Mouse (Mus musculus): ENCODE results near the gene Lsp1. TPM values are rescaled to one million over a fixed set of nuclear protein-coding genes. Genes with fewer than 3 reads are reported as not detected.
A peak's percentile ranks its signal among the peaks of the same experiment; 100 is the strongest.

The Lsp1 gene
- polyA plus RNA-seq, 1 experiment from 2014 or later: 61.8 TPM

- ATAC-seq: no peak
- no peak for TF ChIP-seq CTCF (IDR thresholded peaks at IDR 0.05; ENCODE audit: low read depth)
- 45% methylated on average over 3 of the region's 3 CpGs for WGBS
- no peak overlapping the region for H3K9ac ChIP-seq (ENCODE audit: low read depth, low read length)
- H3K4me2 ChIP-seq (replicated peaks; ENCODE audit: low read depth): no peak overlapping the region
- H3K27ac ChIP-seq (ENCODE audit: low read depth, low read length): no peak overlapping the region
- no peaks in the 10 kb centered on the region for H3K36me3 ChIP-seq (ENCODE audit: control insufficient read depth, insufficient read depth)
- H3K27me3 ChIP-seq (replicated peaks; ENCODE audit: control insufficient read depth, insufficient read depth, low read length): no peaks in the 10 kb centered on the region
- no peaks in the 10 kb centered on the region for H3K9me3 ChIP-seq (ENCODE audit: control insufficient read depth)
- no peaks in the 10 kb centered on the region for H3K4me1 ChIP-seq (replicated peaks; ENCODE audit: control insufficient read depth, insufficient read depth, low read length)
- H3K4me3 ChIP-seq (ENCODE audit: low read depth, low read length): no peak overlapping the region
These were observed 56.9 kb downstream of the Lsp1 start for GRCm38 (mm10) chr7:142517531-142517930.

GRCm38 (mm10) chr7:142520331-142520730 is 59.7 kb downstream of the Lsp1 start:
- Histone ChIP-seq H3K4me1 (replicated peaks; ENCODE audit: control insufficient read depth, insufficient read depth, low read length) (no peaks in the 10 kb centered on the region), H3K9me3 (ENCODE audit: control insufficient read depth) (no peaks in the 10 kb centered on the region), H3K27ac (ENCODE audit: low read depth, low read length) (no peak overlapping the region), H3K27me3 (replicated peaks; ENCODE audit: control insufficient read depth, insufficient read depth, low read length) (no peaks in the 10 kb centered on the region), H3K9ac (ENCODE audit: low read depth, low read length) (no peak overlapping the region), H3K4me2 (replicated peaks; ENCODE audit: low read depth) (no peak overlapping the region), H3K4me3 (ENCODE audit: low read depth, low read length) (no peak overlapping the region), H3K36me3 (ENCODE audit: control insufficient read depth, insufficient read depth) (no peaks in the 10 kb centered on the region)
- 61% methylated on average over 4 of the region's 4 CpGs for WGBS
- no peak for TF ChIP-seq CTCF (IDR thresholded peaks at IDR 0.05; ENCODE audit: low read depth)
- ATAC-seq: no peak

DNA sequence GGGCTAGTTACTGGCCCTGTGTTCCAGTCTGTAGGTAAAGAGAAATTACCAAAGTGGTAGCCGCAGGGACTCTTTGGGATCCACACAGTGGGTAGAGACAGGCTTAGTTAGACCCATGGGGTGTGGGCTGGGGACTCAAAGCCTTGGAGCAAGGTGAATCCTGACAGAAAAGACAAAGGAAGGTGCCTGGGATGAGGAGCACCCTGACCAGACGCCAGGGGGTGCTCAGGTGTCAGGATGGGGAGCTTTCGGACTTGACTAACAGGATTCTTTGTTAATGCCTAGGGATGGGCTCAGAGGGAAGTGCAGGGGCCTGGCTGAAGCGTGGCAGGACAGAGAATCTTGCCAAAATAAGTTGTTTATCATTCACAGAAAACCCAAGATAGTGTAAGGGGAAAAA is 61.7 kb downstream of the Lsp1 start:
- H3K4me3 ChIP-seq (ENCODE audit: low read depth, low read length): no peak overlapping the region
- H3K27me3 ChIP-seq (replicated peaks; ENCODE audit: control insufficient read depth, insufficient read depth, low read length): no peaks in the 10 kb centered on the region
- H3K4me1 ChIP-seq (replicated peaks; ENCODE audit: control insufficient read depth, insufficient read depth, low read length): no peaks in the 10 kb centered on the region; the same call in 1 of the 2 replicates
- H3K9me3 ChIP-seq (ENCODE audit: control insufficient read depth): no peaks in the 10 kb centered on the region
- TF ChIP-seq CTCF (IDR thresholded peaks at IDR 0.05; ENCODE audit: low read depth): peak; percentile 93
- ATAC-seq: peak; percentile 51
- H3K27ac ChIP-seq (ENCODE audit: low read depth, low read length): no peak overlapping the region
- no peak overlapping the region for H3K4me2 ChIP-seq (replicated peaks; ENCODE audit: low read depth)
- WGBS: 26% methylated on average over 4 of the region's 4 CpGs
- H3K9ac ChIP-seq (ENCODE audit: low read depth, low read length): no peak overlapping the region
- no peaks in the 10 kb centered on the region for H3K36me3 ChIP-seq (ENCODE audit: control insufficient read depth, insufficient read depth)

DNA sequence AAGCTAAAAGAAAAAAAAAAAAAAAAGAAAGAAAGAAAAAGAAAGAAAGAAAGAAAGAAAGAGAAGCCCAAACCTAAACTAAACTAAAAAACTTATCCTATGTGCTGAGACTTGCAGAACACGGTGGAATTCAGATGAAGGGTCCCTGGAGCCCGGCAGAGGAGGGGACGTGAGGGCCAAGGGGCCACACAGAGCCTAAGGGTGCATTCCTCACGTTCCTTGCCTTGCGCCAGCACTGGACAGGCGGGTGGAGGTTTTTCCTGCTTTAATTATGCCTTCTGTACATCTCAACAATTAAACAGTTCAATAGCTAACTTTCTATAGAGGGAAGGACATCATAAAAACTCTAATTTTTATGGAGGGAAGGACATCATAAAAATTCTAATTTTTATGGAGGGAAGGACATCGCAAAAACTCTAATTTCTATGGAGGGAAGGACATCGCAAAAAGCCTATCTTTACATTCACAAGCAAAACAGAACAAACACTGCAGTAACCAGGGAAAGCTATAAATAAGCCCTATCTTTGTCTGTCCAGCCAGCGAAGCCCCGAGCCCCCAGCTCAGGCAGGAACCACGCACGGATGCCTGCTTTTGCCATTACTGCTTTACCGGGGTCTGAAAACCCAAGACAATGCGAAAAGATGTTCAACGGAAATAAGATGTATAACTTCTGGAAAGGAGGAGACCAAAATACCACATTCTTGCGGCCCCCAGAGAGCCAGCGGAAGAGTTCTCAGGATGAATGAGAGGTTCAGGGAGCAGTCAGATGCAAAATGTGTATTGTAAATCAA is 62.8 kb downstream of the Lsp1 start:
- no peak for TF ChIP-seq CTCF (IDR thresholded peaks at IDR 0.05; ENCODE audit: low read depth)
- H3K27me3 ChIP-seq (replicated peaks; ENCODE audit: control insufficient read depth, insufficient read depth, low read length): no peaks in the 10 kb centered on the region
- H3K9me3 ChIP-seq (ENCODE audit: control insufficient read depth): no peaks in the 10 kb centered on the region
- peak overlapping the region; percentile 52; the same call in 1 of the 2 replicates for H3K27ac ChIP-seq (ENCODE audit: low read depth, low read length)
- no peaks in the 10 kb centered on the region for H3K36me3 ChIP-seq (ENCODE audit: control insufficient read depth, insufficient read depth)
- WGBS: 38% methylated on average over 17 of the region's 17 CpGs
- ATAC-seq: no peak
- no peaks in the 10 kb centered on the region; the same call in none of the 2 replicates for H3K4me1 ChIP-seq (replicated peaks; ENCODE audit: control insufficient read depth, insufficient read depth, low read length)
- H3K9ac ChIP-seq (ENCODE audit: low read depth, low read length): no peak overlapping the region
- no peak overlapping the region for H3K4me3 ChIP-seq (ENCODE audit: low read depth, low read length)
- H3K4me2 ChIP-seq (replicated peaks; ENCODE audit: low read depth): no peak overlapping the region

- H3K4me3 ChIP-seq (ENCODE audit: low read depth, low read length): no peak overlapping the region
- no peaks in the 10 kb centered on the region for H3K9me3 ChIP-seq (ENCODE audit: control insufficient read depth)
- 37% methylated on average over 13 of the region's 13 CpGs for WGBS
- H3K27me3 ChIP-seq (replicated peaks; ENCODE audit: control insufficient read depth, insufficient read depth, low read length): no peaks in the 10 kb centered on the region
- H3K4me2 ChIP-seq (replicated peaks; ENCODE audit: low read depth): no peak overlapping the region
- no peak for TF ChIP-seq CTCF (IDR thresholded peaks at IDR 0.05; ENCODE audit: low read depth)
- H3K36me3 ChIP-seq (ENCODE audit: control insufficient read depth, insufficient read depth): no peaks in the 10 kb centered on the region
- H3K27ac ChIP-seq (ENCODE audit: low read depth, low read length): 0 out of 2 replicates have a peak overlapping the region, but pooled peaks have one; percentile 21
- ATAC-seq: 0 out of 2 replicates have a peak, but pooled peaks have one; percentile 18
- H3K9ac ChIP-seq (ENCODE audit: low read depth, low read length): no peak overlapping the region
- H3K4me1 ChIP-seq (replicated peaks; ENCODE audit: control insufficient read depth, insufficient read depth, low read length): no peaks in the 10 kb centered on the region; the same call in none of the 2 replicates
These were observed 65.0 kb downstream of the Lsp1 start for GRCm38 (mm10) chr7:142525342-142526178.

GRCm38 (mm10) chr7:142529350-142529749 is 68.7 kb downstream of the Lsp1 start:
- no peak for ATAC-seq
- Histone ChIP-seq H3K27me3 (replicated peaks; ENCODE audit: control insufficient read depth, insufficient read depth, low read length) (no peaks in the 10 kb centered on the region), H3K9me3 (ENCODE audit: control insufficient read depth) (no peaks in the 10 kb centered on the region), H3K4me2 (replicated peaks; ENCODE audit: low read depth) (0 out of 2 replicates have a peak overlapping the region, but pooled peaks have one; percentile 13), H3K27ac (ENCODE audit: low read depth, low read length) (no peak overlapping the region), H3K4me3 (ENCODE audit: low read depth, low read length) (no peak overlapping the region), H3K9ac (ENCODE audit: low read depth, low read length) (no peak overlapping the region), H3K4me1 (replicated peaks; ENCODE audit: control insufficient read depth, insufficient read depth, low read length) (peaks cover 9% of the 10 kb centered on the region), H3K36me3 (ENCODE audit: control insufficient read depth, insufficient read depth) (no peaks in the 10 kb centered on the region)
- WGBS: 25% methylated on average over 10 of the region's 10 CpGs
- TF ChIP-seq CTCF (IDR thresholded peaks at IDR 0.05; ENCODE audit: low read depth): no peak
